Mouse (Mus musculus) neural tube, embryonic 14.5 days (tissue): Measurements from ENCODE around the gene Vmn1r160. TPM values are rescaled to one million over a fixed set of nuclear protein-coding genes. Genes with fewer than 3 reads are reported as not detected.
"Not testable (repeated sequence)": the region's sequence is repeated elsewhere in the genome, so short reads cannot be mapped to it uniquely, and the experiment has no call there.

Source experiments
- ATAC-seq: fragments of 200-750 bp; cut with Nextera tagmentation; 2 replicates; pipeline ENCODE4 v1.8.0; 2017; ENCODE audit warnings: low read depth, mild to moderate bottlenecking, moderate TSS enrichment, moderate library complexity
- H3K27ac ChIP-seq: fragments of 300-500 bp; sonication (generic); 2 replicates; pipeline ENCODE4 v1.5.1; 2014; ENCODE audit warnings: low read depth, mild to moderate bottlenecking, control low read depth, low read length, moderate library complexity, mixed read lengths
- H3K27me3 ChIP-seq: fragments of 300-500 bp; sonication (generic); 2 replicates; pipeline ENCODE4 v1.6.1; 2014; ENCODE audit warnings: low read length; ENCODE audit not compliant: control insufficient read depth, insufficient read depth
- H3K36me3 ChIP-seq: fragments of 300-500 bp; sonication (generic); 2 replicates; pipeline ENCODE4 v1.6.1; 2014; ENCODE audit warnings: low read length, mixed read lengths; ENCODE audit not compliant: control insufficient read depth, insufficient read depth
- H3K4me1 ChIP-seq: fragments of 300-500 bp; sonication (generic); 2 replicates; pipeline ENCODE4 v1.6.1; 2014; ENCODE audit warnings: low read length; ENCODE audit not compliant: control insufficient read depth, insufficient read depth
- H3K4me2 ChIP-seq: fragments of 300-500 bp; sonication (generic); 2 replicates; pipeline ENCODE4 v1.6.1; 2014; ENCODE audit warnings: mild to moderate bottlenecking, low read depth, low read length, control low read depth
- H3K4me3 ChIP-seq: fragments of 300-500 bp; sonication (generic); 2 replicates; pipeline ENCODE4 v1.5.1; 2014; ENCODE audit warnings: low read depth, low read length, control low read depth, mixed read lengths
- H3K9ac ChIP-seq: fragments of 300-500 bp; sonication (generic); replicated peaks from 2 replicates; pipeline ENCODE4 v1.6.1; 2014; ENCODE audit warnings: low read depth, mild to moderate bottlenecking, control low read depth, low read length, mixed read lengths
- H3K9me3 ChIP-seq: fragments of 300-500 bp; sonication (generic); 2 replicates; pipeline ENCODE4 v1.6.1; 2016; ENCODE audit warnings: low read length; ENCODE audit not compliant: control insufficient read depth
- WGBS: fragments of 180-500 bp; shearing (Covaris S2); extraction: QIAGEN DNeasy Blood & Tissue Kit; methylation state at CpG from one replicate; pipeline ENCODE4 v1.1.7; 2014; 5-methylcytosine and 5-hydroxymethylcytosine counted together
- polyA plus RNA-seq: library from polyadenylated mRNA; unstranded; fragments of >200 nt; fragmentation: Nextera tagmentation; extraction: Ambion mirVana; gene quantifications from 2 replicates; pipeline ENCODE4 v1.2.1, GENCODE M21; 2014

Gene Vmn1r160
- polyA plus RNA-seq, result not detected in 2 replicates

DNA sequence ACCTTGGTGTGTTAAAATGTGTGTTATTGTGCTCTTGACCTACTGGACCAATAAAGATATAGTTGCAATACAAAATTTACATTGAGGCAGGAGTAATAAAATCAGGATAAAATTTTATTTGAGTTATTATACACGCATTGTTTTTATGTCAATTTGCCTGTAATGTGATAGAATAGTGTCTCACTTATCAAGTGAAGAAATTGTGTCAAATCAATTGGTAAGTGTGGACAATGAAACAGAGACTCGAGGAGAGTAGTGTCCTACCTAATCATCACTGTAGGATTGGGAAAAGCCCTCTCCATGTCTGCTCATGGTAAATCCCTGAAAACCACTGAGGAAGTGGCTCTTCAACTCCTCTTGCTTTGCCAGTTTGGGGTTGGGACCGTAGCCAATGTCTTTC lies at the start of gene Vmn1r160:
Gene Vmn1r160, plus strand, starts transcription at position 301 of the 400 bp plus-strand sequence.
- H3K4me3 ChIP-seq, H3K36me3 ChIP-seq, H3K27me3 ChIP-seq, H3K4me2 ChIP-seq, H3K4me1 ChIP-seq, ATAC-seq, H3K9me3 ChIP-seq, H3K27ac ChIP-seq, H3K9ac ChIP-seq: not testable (repeated sequence)
- WGBS, result 39% methylated on average over 1 of the region's 3 CpGs

DNA sequence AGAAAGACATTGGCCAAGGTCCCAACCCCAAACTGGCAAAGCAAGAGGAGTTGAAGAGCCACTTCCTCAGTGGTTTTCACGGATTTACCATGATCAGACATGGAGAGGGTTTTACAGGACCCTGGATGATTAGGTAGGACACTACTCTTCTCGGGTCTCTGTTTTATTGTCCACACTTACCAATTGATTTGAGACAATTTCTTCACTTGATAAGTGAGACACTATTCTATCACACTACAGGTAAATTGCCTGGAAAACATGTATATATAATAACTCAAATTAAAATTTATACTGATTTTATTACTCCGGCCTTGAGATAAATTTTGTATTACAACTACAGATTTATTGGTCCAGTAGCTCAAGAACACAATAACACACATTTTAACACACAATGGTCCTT lies 27.5 kb upstream of the Vmn1r160 start, which contains the start of gene Vmn1r159:
Gene Vmn1r159, minus strand, starts transcription at position 101 of the 400 bp plus-strand sequence.
- H3K4me1 ChIP-seq, ATAC-seq, H3K9me3 ChIP-seq, H3K27ac ChIP-seq, H3K36me3 ChIP-seq, H3K4me2 ChIP-seq, H3K9ac ChIP-seq, H3K4me3 ChIP-seq, H3K27me3 ChIP-seq: not testable (repeated sequence)
- 56% methylated on average over 2 of the region's 3 CpGs for WGBS

Other genes with a start within 250 kb of the Vmn1r160 start
- gene Vmn1r155, start 213.2 kb upstream of the Vmn1r160 start, polyA plus RNA-seq, result not detected in 2 replicates
- not detected in 2 replicates for gene Gm8693, start 178.9 kb upstream of the Vmn1r160 start, polyA plus RNA-seq
- not detected in 2 replicates for gene Gm4567, start 151.5 kb upstream of the Vmn1r160 start, polyA plus RNA-seq
- gene Vmn1r157, start 109.5 kb upstream of the Vmn1r160 start, polyA plus RNA-seq, result not detected in 2 replicates
- not detected in 2 replicates for gene Vmn1r158, start 80.4 kb upstream of the Vmn1r160 start, polyA plus RNA-seq
- gene Vmn1r159, start 27.6 kb upstream of the Vmn1r160 start, polyA plus RNA-seq, result not detected in 2 replicates
- gene Gm4214, start 113.4 kb downstream of the Vmn1r160 start, polyA plus RNA-seq, result not detected in 2 replicates
- gene Gm4216, start 148.7 kb downstream of the Vmn1r160 start, polyA plus RNA-seq, result not detected in 2 replicates
- gene Vmn1r163, start 184.3 kb downstream of the Vmn1r160 start, polyA plus RNA-seq, result not detected in 2 replicates
- not detected in 2 replicates for gene Gm8720, start 196.2 kb downstream of the Vmn1r160 start, polyA plus RNA-seq